In the genomic region with DNA sequence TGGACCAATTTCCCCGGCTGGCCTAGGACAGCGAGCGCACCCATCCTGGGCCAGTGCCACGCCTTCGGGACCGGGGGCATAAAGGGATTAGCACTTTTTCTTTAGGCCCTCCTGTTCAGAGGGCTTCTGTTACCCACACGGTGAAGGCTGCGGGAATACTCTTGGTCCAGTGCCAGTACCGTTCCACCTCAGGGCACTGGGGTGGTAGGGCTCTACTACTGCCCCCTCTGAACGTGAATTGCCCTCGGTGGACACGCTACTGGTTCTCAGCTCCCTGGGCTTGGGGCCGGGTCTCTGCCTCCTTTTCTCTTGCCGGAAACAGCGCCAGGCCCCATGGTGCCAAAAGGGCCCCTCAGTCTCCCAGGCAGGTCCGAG, we compare ENCODE assay signal across 8 mouse cellular contexts. TPM values are rescaled to one million over a fixed set of nuclear protein-coding genes. Genes with fewer than 3 reads are reported as not detected.
DNase-seq lines count a peak whose midpoint lies in the region; ATAC-seq lines count a peak whose summit lies in the region.

No protein-coding gene starts in this region.

- peaks cover 33% of the 10 kb centered on the region for H3K36me3 ChIP-seq in heart, embryonic 16.5 days (ENCODE audit: control insufficient read depth, insufficient read depth)
- H3K36me3 ChIP-seq in embryonic facial prominence, embryonic 11.5 days (replicated peaks; ENCODE audit: control insufficient read depth, insufficient read depth, low read depth, low read length), result peaks cover 13% of the 10 kb centered on the region
- H3K36me3 ChIP-seq in hindbrain, embryonic 16.5 days (ENCODE audit: control insufficient read depth, insufficient read depth, low read length), result peaks cover 23% of the 10 kb centered on the region
- peaks cover 23% of the 10 kb centered on the region for H3K36me3 ChIP-seq in midbrain, embryonic 16.5 days (ENCODE audit: control insufficient read depth, insufficient read depth, low read length)

- peak overlapping the region; percentile 32 for H3K4me3 ChIP-seq in heart, embryonic 16.5 days (ENCODE audit: low read length)
- H3K4me3 ChIP-seq in embryonic facial prominence, embryonic 11.5 days (ENCODE audit: low read depth, low read length), result no peak overlapping the region
- peak overlapping the region; percentile 41 for H3K4me3 ChIP-seq in hindbrain, embryonic 16.5 days (ENCODE audit: low read length)
- H3K4me3 ChIP-seq in midbrain, embryonic 16.5 days (ENCODE audit: low read depth, low read length), result peak overlapping the region; percentile 36

- WGBS in heart, embryonic 16.5 days, result 40% methylated on average over 16 of the region's 16 CpGs
- WGBS in embryonic facial prominence, embryonic 11.5 days, result 38% methylated on average over 16 of the region's 16 CpGs
- WGBS in hindbrain, embryonic 16.5 days, result 15% methylated on average over 16 of the region's 16 CpGs
- WGBS in midbrain, embryonic 16.5 days, result 12% methylated on average over 16 of the region's 16 CpGs

- peaks cover 64% of the 10 kb centered on the region for H3K4me1 ChIP-seq in heart, embryonic 16.5 days (ENCODE audit: control insufficient read depth, insufficient read depth, low read length)
- peaks cover 32% of the 10 kb centered on the region for H3K4me1 ChIP-seq in embryonic facial prominence, embryonic 11.5 days (ENCODE audit: control insufficient read depth, insufficient read depth, low read length)
- H3K4me1 ChIP-seq in hindbrain, embryonic 16.5 days (ENCODE audit: control insufficient read depth, insufficient read depth, low read depth, low read length), result peaks cover 63% of the 10 kb centered on the region
- H3K4me1 ChIP-seq in midbrain, embryonic 16.5 days (ENCODE audit: control insufficient read depth, insufficient read depth, low read length), result peaks cover 62% of the 10 kb centered on the region

- ATAC-seq in heart, embryonic 16.5 days (replicated peaks; ENCODE audit: extremely low read depth, insufficient read depth, low FRiP score), result no peak
- peak; percentile 17 for ATAC-seq in embryonic facial prominence, embryonic 11.5 days (replicated peaks; ENCODE audit: insufficient number of reproducible peaks, low FRiP score, low TSS enrichment, low read depth)
- no peak for ATAC-seq in hindbrain, embryonic 16.5 days
- ATAC-seq in midbrain, embryonic 16.5 days, result peak; percentile 15

- H3K9me3 ChIP-seq in heart, embryonic 16.5 days (replicated peaks; ENCODE audit: control insufficient read depth, low read length), result no peaks in the 10 kb centered on the region
- no peaks in the 10 kb centered on the region for H3K9me3 ChIP-seq in embryonic facial prominence, embryonic 11.5 days (replicated peaks; ENCODE audit: control insufficient read depth, low read length)
- no peaks in the 10 kb centered on the region for H3K9me3 ChIP-seq in hindbrain, embryonic 16.5 days (ENCODE audit: control insufficient read depth, low read length)
- H3K9me3 ChIP-seq in midbrain, embryonic 16.5 days (replicated peaks; ENCODE audit: control insufficient read depth, low read length, poor library complexity, severe bottlenecking), result no peaks in the 10 kb centered on the region

- H3K9ac ChIP-seq in heart, embryonic 16.5 days (ENCODE audit: low read length), result peak overlapping the region; percentile 57
- peak overlapping the region; percentile 48 for H3K9ac ChIP-seq in embryonic facial prominence, embryonic 11.5 days (replicated peaks; ENCODE audit: low read length)
- peak overlapping the region; percentile 69 for H3K9ac ChIP-seq in hindbrain, embryonic 16.5 days (ENCODE audit: low read depth, low read length)
- H3K9ac ChIP-seq in midbrain, embryonic 16.5 days (ENCODE audit: low read depth, low read length), result peak overlapping the region; percentile 68

- DNase-seq in heart, adult 8-10 months (ENCODE audit: low spot score), result no peak
- no peak for DNase-seq in embryonic facial prominence, embryonic 11.5 days (ENCODE audit: low spot score)
- DNase-seq in thymus, postnatal 14 days, result no peak
- DNase-seq in frontal cortex, postnatal 25 days (ENCODE audit: low spot score in 2 of 2), result no peak
- no peak for DNase-seq in left cerebral cortex, postnatal 4 days

- H3K27ac ChIP-seq in heart, embryonic 16.5 days (ENCODE audit: low read length), result peak overlapping the region; percentile 63
- H3K27ac ChIP-seq in embryonic facial prominence, embryonic 11.5 days (replicated peaks; ENCODE audit: low read depth, low read length), result no peak overlapping the region
- H3K27ac ChIP-seq in hindbrain, embryonic 16.5 days (ENCODE audit: low read depth, low read length), result peak overlapping the region; percentile 86
- peak overlapping the region; percentile 86 for H3K27ac ChIP-seq in midbrain, embryonic 16.5 days (ENCODE audit: low read length)

- H3K4me2 ChIP-seq in heart, embryonic 16.5 days (ENCODE audit: low read depth, low read length), result peak overlapping the region; percentile 62
- no peak overlapping the region; the same call in none of the 2 replicates for H3K4me2 ChIP-seq in embryonic facial prominence, embryonic 11.5 days (ENCODE audit: low read depth, low read length)
- H3K4me2 ChIP-seq in hindbrain, embryonic 16.5 days (ENCODE audit: low read length), result peak overlapping the region; percentile 57
- peak overlapping the region; percentile 58 for H3K4me2 ChIP-seq in midbrain, embryonic 16.5 days (ENCODE audit: low read length)

- intact Hi-C loops in left cerebral cortex, postnatal 4 days (cut with DNase I), result no loop called here

- no peaks in the 10 kb centered on the region for H3K27me3 ChIP-seq in heart, embryonic 16.5 days (ENCODE audit: control insufficient read depth, insufficient read depth, low read length)
- no peaks in the 10 kb centered on the region for H3K27me3 ChIP-seq in embryonic facial prominence, embryonic 11.5 days (ENCODE audit: control insufficient read depth, insufficient read depth, low read length)
- no peaks in the 10 kb centered on the region for H3K27me3 ChIP-seq in hindbrain, embryonic 16.5 days (replicated peaks; ENCODE audit: control insufficient read depth, insufficient read depth, low read length)
- H3K27me3 ChIP-seq in midbrain, embryonic 16.5 days (ENCODE audit: control insufficient read depth, insufficient read depth, low read depth, low read length), result no peaks in the 10 kb centered on the region

RNA-seq across cellular contexts. Expression of gene 2700081O15Rik, which starts 6.2 kb away (rescaled TPM):
- 3.1 and 3.4 TPM in 2 replicates for polyA plus RNA-seq in heart, embryonic 16.5 days (2015; fragmentation: Nextera tagmentation; extraction: Ambion mirVana)
- total RNA-seq in heart, adult 8-10 months (2022), result 10 to 100 TPM; 11.5 to 12.0 (median 11.8) TPM
- 10.4 and 11.4 TPM in 2 replicates for polyA plus RNA-seq in embryonic facial prominence, embryonic 11.5 days (2014; fragmentation: Nextera tagmentation; extraction: Ambion mirVana)
- 11.2 and 12.4 TPM in 2 replicates for polyA plus RNA-seq in hindbrain, embryonic 16.5 days (2015; fragmentation: Nextera tagmentation; extraction: Ambion mirVana)
- 11.0 and 12.0 TPM in 2 replicates for polyA plus RNA-seq in midbrain, embryonic 16.5 days (2015; fragmentation: Nextera tagmentation; extraction: Ambion mirVana)
- 100 to 1,000 TPM; 145 to 166 TPM for total RNA-seq in left cerebral cortex, postnatal 4 days (2021)

RNA-seq across cellular contexts. Expression of gene Spindoc, which starts 40.8 kb away (rescaled TPM):
- 15.0 and 19.0 TPM in 2 replicates for polyA plus RNA-seq in heart, embryonic 16.5 days (2015; fragmentation: Nextera tagmentation; extraction: Ambion mirVana)
- total RNA-seq in heart, adult 8-10 months (2022), result 10 to 100 TPM; 13.3 to 15.1 (median 13.8) TPM
- polyA plus RNA-seq in embryonic facial prominence, embryonic 11.5 days (2014; fragmentation: Nextera tagmentation; extraction: Ambion mirVana), result 22.4 and 24.8 TPM in 2 replicates
- polyA plus RNA-seq in hindbrain, embryonic 16.5 days (2015; fragmentation: Nextera tagmentation; extraction: Ambion mirVana), result 23.4 and 34.0 TPM in 2 replicates
- polyA plus RNA-seq in midbrain, embryonic 16.5 days (2015; fragmentation: Nextera tagmentation; extraction: Ambion mirVana), result 30.7 and 32.3 TPM in 2 replicates
- 10 to 100 TPM; 38.9 to 43.9 TPM for total RNA-seq in left cerebral cortex, postnatal 4 days (2021)

RNA-seq across cellular contexts. Expression of gene Rtn3, which starts 59.4 kb away (rescaled TPM):
- 134 and 139 TPM in 2 replicates for polyA plus RNA-seq in heart, embryonic 16.5 days (2015; fragmentation: Nextera tagmentation; extraction: Ambion mirVana)
- total RNA-seq in heart, adult 8-10 months (2022), result 10 to 100 TPM; 68.0 to 76.0 (median 73.0) TPM
- polyA plus RNA-seq in embryonic facial prominence, embryonic 11.5 days (2014; fragmentation: Nextera tagmentation; extraction: Ambion mirVana), result 148 and 156 TPM in 2 replicates
- 693 and 702 TPM in 2 replicates for polyA plus RNA-seq in hindbrain, embryonic 16.5 days (2015; fragmentation: Nextera tagmentation; extraction: Ambion mirVana)
- polyA plus RNA-seq in midbrain, embryonic 16.5 days (2015; fragmentation: Nextera tagmentation; extraction: Ambion mirVana), result 654 and 682 TPM in 2 replicates
- 100 to 1,000 TPM; 589 to 625 TPM for total RNA-seq in left cerebral cortex, postnatal 4 days (2021)

Comparison
In these comparisons a context has a peak if more than half of its experiments do, and no peak if none do; other contexts are left out.
1. ATAC-seq: peak in embryonic facial prominence, embryonic 11.5 days (single experiment) and midbrain, embryonic 16.5 days (single experiment); none in heart, embryonic 16.5 days (single experiment) and hindbrain, embryonic 16.5 days (single experiment).
2. Peak in every context shown above with its lines, with median percentiles within 50 percentile points of each other: H3K9ac ChIP-seq.